Comparison of ENCODE assay signal across 7 mouse cellular contexts in the genomic region with DNA sequence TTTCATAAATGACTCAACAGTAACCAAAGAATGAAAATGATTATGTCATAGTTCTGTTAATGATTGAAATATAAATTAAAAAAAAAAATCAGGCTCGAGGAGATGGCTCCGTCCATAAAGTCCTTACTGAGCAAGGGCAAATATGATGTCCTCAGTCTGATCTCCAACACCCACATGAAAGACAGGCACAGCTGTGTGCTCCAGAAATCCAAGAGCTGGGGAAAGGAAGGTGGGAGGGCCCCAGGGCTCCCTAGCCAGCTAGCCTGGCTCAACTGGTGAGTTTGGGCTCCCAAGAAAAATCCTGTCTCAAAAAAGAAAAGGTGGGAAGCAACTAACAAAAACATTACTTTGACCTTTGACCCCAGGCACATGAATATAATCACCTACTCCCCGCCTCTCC.
DNase-seq lines count a peak whose midpoint lies in the region; ATAC-seq and TF ChIP-seq lines count a peak whose summit lies in the region.

No protein-coding gene starts in this region.

- H3K27me3 ChIP-seq in kidney, postnatal 0 days (ENCODE audit: insufficient read depth, low read length), result no peaks in the 10 kb centered on the region
- H3K27me3 ChIP-seq in embryonic facial prominence, embryonic 10.5 days (replicated peaks; ENCODE audit: low read depth, poor library complexity, severe bottlenecking), result no peaks in the 10 kb centered on the region
- H3K27me3 ChIP-seq in limb, embryonic 10.5 days (ENCODE audit: low read depth, poor library complexity, severe bottlenecking), result no peaks in the 10 kb centered on the region

- H3K9ac ChIP-seq in kidney, postnatal 0 days (ENCODE audit: low read depth, low read length), result no peak overlapping the region

- WGBS in kidney, postnatal 0 days, result 34% methylated on average over 3 of the region's 3 CpGs
- 56% methylated on average over 3 of the region's 3 CpGs for WGBS in embryonic facial prominence, embryonic 10.5 days
- WGBS in limb, embryonic 10.5 days, result 41% methylated on average over 3 of the region's 3 CpGs

- no peak for ATAC-seq in kidney, postnatal 0 days (replicated peaks; ENCODE audit: low FRiP score, low read depth)
- ATAC-seq in megakaryocyte-erythroid progenitor cell, adult 5-6 weeks (replicated peaks; ENCODE audit: low FRiP score, low TSS enrichment, poor library complexity, severe bottlenecking), result no peak

- H3K9me3 ChIP-seq in kidney, postnatal 0 days (replicated peaks; ENCODE audit: low read length), result no peaks in the 10 kb centered on the region
- H3K9me3 ChIP-seq in embryonic facial prominence, embryonic 10.5 days, result no peaks in the 10 kb centered on the region
- no peaks in the 10 kb centered on the region for H3K9me3 ChIP-seq in limb, embryonic 10.5 days (replicated peaks)

- H3K36me3 ChIP-seq in kidney, postnatal 0 days (ENCODE audit: insufficient read depth, low read length), result no peaks in the 10 kb centered on the region
- H3K36me3 ChIP-seq in embryonic facial prominence, embryonic 10.5 days (replicated peaks), result no peaks in the 10 kb centered on the region
- no peaks in the 10 kb centered on the region for H3K36me3 ChIP-seq in limb, embryonic 10.5 days

- peak overlapping the region; percentile 82; the same call in 1 of the 2 replicates for H3K27ac ChIP-seq in kidney, postnatal 0 days
- H3K27ac ChIP-seq in embryonic facial prominence, embryonic 10.5 days (replicated peaks), result no peak overlapping the region; the same call in 1 of the 2 replicates
- H3K27ac ChIP-seq in limb, embryonic 10.5 days, result peak overlapping the region; percentile 90; the same call in 1 of the 2 replicates

- H3K4me1 ChIP-seq in kidney, postnatal 0 days (replicated peaks; ENCODE audit: insufficient read depth, low read length), result peaks cover 21% of the 10 kb centered on the region
- H3K4me1 ChIP-seq in embryonic facial prominence, embryonic 10.5 days, result peaks cover 48% of the 10 kb centered on the region
- H3K4me1 ChIP-seq in limb, embryonic 10.5 days, result peaks cover 55% of the 10 kb centered on the region

- H3K4me3 ChIP-seq in kidney, postnatal 0 days (replicated peaks; ENCODE audit: low read depth, low read length), result no peak overlapping the region
- H3K4me3 ChIP-seq in embryonic facial prominence, embryonic 10.5 days, result no peak overlapping the region
- no peak overlapping the region for H3K4me3 ChIP-seq in limb, embryonic 10.5 days

- no peak for DNase-seq in kidney, postnatal 0 days (ENCODE audit: low spot score)
- no peak for DNase-seq in kidney, adult 8-10 months
- peak; percentile 42 for DNase-seq in NIH3T3 (ENCODE audit: low read depth)
- DNase-seq in embryonic facial prominence, embryonic 10.5 days (ENCODE audit: low spot score), result peak; percentile 23
- no peak for DNase-seq in limb, embryonic 10.5 days (ENCODE audit: low spot score)
- DNase-seq in retina, postnatal 1 day, result no peak

- no peak for TF ChIP-seq CTCF in kidney, postnatal 0 days (IDR thresholded peaks at IDR 0.05; ENCODE audit: low read depth)

- H3K4me2 ChIP-seq in kidney, postnatal 0 days (ENCODE audit: low read length), result no peak overlapping the region

Comparison
In these comparisons a context has a peak if more than half of its experiments do, and no peak if none do; other contexts are left out.
1. DNase-seq: peak in NIH3T3 (single experiment) and embryonic facial prominence, embryonic 10.5 days (single experiment); none in kidney, postnatal 0 days (single experiment), kidney, adult 8-10 months (0 of 2), limb, embryonic 10.5 days (single experiment) and retina, postnatal 1 day (single experiment).